Mouse (Mus musculus) ES-E14 (cell line): ENCODE data around the gene Sirt3.

ENCODE experiments used
- HCFC1 ChIP-seq: IDR thresholded peaks from 2 replicates; pipeline ENCODE4 v1.6.1; 2012; ENCODE audit warnings: low read length, inconsistent platforms, borderline replicate concordance; ENCODE audit not compliant: insufficient read depth
- MAFK ChIP-seq: IDR thresholded peaks from 2 replicates; pipeline ENCODE4 v1.6.1; 2014; ENCODE audit warnings: mild to moderate bottlenecking, low read depth, low read length, inconsistent platforms; ENCODE audit not compliant: insufficient read depth
- ZC3H11A ChIP-seq: IDR thresholded peaks from 2 replicates; pipeline ENCODE4 v1.6.1; 2012; ENCODE audit warnings: low read depth, mild to moderate bottlenecking, inconsistent platforms, low read length, borderline replicate concordance
- ZNF384 ChIP-seq: IDR thresholded peaks from 2 replicates; pipeline ENCODE4 v1.6.1; 2012; ENCODE audit warnings: low read depth, low read length, inconsistent platforms

- TF ChIP-seq ZC3H11A (no peak), ZNF384 (no peak), HCFC1 (no peak), MAFK (no peak)
These were observed 38.3 kb downstream of the Sirt3 start for GRCm38 (mm10) chr7:140843806-140844205.
